Mouse (Mus musculus): ENCODE data around the gene Asprv1.

DNA sequence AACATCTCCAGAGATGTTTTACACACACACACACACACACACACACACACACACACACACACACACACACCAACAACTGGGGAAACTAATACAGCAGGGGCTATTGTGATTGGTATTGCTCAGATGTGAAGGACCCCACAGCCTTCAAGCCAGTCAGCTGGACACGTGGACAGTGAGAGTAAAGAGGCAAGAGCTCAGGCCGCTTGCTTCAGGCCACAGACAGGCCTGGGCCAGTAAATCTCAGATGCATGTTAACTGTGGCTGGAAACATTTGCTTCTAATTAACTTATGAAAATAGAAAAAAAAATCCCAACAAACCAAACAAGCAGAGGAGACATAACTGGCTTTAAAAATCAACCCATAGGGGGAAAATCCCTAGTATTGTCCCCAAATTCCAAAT, 9.9 kb downstream of the Asprv1 start:
- no peak for TF ChIP-seq NANOG (IDR thresholded peaks at IDR 0.05; ENCODE audit: borderline replicate concordance, low read length)
- no peak for TF ChIP-seq CTCF (conservative IDR thresholded peaks at IDR 0.05; ENCODE audit: low read length)
- no peak for TF ChIP-seq POU5F1 (IDR thresholded peaks at IDR 0.05; ENCODE audit: borderline replicate concordance, low read length)

Data from E14TG2a.4 (cell line).